Mouse (Mus musculus) telencephalon, adult 2 months (tissue): ENCODE results near the gene Dach1.

ENCODE experiments used
- DNase-seq: peaks from one replicate; pipeline ENCODE4 v3.0.0-alpha.2; 2011; ENCODE audit warnings: low read depth, low spot score

The Dach1 gene

DNA sequence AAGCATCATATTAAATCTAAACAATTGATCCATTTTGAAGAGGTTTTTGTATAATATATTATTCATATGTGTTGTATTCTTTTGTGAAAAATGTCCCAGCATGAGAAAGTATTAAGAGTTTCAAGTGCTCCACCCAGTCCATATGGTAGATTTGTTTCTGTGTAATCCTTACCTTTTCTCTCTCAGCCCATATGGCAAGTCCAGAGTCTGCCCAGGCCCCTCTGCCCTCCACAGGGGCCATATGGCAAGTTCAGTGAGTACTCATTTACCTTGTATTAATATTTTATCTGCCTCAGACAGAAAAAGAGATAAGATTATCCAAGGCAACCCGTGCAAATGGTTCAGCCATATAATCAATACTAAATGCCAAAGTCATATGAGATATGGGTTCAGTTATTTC lies 314.2 kb downstream of the Dach1 start:
- DNase-seq, result no peak

GRCm38 (mm10) chr14:97850486-97850885 lies 319.1 kb downstream of the Dach1 start:
- DNase-seq, result no peak

DNA sequence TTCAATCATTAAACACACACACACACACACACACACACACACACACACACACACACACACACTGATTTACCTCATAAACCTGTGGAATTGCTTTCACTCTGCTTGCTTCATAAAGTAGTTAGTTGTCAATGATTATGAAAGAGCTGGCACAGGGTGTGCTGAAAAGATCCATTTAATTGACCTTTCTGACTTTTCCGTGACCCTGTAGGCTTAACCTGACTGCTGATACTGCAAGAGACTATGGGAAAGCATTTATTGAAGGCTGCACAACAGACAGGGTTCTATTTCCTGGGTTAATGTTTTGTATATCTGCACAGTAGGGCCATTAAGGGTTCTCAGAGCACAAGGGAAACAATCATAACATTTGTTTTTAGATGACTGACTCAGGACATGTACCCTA lies 321.9 kb downstream of the Dach1 start:
- DNase-seq, result no peak

DNA sequence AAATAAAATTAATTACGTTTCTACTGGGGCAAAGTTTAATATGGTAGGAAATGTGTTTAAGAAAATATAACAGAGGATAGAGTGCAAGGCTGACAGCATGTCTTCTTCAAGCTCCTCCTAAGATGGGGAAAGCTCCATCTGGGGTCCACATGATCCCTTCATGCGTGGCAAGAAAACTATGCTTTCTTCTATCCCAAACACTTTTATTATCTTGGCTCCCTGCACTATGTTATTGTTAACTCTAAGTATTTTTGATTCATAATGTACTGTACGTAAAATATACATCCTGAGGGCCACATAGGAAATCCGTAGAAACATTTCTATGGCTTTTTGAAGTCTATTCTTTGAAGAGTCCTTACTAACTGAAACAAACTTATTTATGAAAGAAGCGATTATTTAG lies 330.3 kb downstream of the Dach1 start:
- no peak for DNase-seq

- DNase-seq, result no peak
These were observed 339.7 kb downstream of the Dach1 start for GRCm38 (mm10) chr14:97829865-97830264.

GRCm38 (mm10) chr14:97814555-97815175 lies 354.9 kb downstream of the Dach1 start:
- no peak for DNase-seq

DNA sequence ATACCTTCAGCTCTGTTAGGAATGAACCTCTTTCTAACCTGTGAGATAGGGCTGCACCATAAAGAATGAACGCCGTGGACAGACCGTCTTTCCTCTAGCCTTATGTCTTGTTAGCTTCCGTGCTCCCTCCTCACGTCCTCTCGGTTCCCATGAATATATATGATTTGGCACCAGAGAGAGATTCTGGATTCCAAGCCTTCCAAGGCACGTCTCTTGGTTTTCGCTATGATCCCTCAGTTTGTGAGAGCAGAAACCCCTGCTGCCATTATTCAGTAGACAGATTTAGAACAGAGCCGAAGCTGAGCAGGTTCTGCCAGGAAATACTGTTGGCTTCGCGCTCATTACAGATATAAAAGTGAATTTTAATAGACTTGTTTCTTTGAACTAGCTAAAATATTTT lies 356.0 kb downstream of the Dach1 start:
- peak; percentile 2 for DNase-seq

- DNase-seq, result no peak
These were observed 374.1 kb downstream of the Dach1 start for GRCm38 (mm10) chr14:97795385-97795952.

GRCm38 (mm10) chr14:97774135-97774767 lies 395.3 kb downstream of the Dach1 start:
- no peak for DNase-seq

- no peak for DNase-seq
These were observed 415.2 kb downstream of the Dach1 start for GRCm38 (mm10) chr14:97754400-97754799.

- DNase-seq, result no peak
These were observed 415.6 kb downstream of the Dach1 start for GRCm38 (mm10) chr14:97753973-97754372.

- no peak for DNase-seq
These were observed 426.3 kb downstream of the Dach1 start for GRCm38 (mm10) chr14:97743252-97743651.

DNA sequence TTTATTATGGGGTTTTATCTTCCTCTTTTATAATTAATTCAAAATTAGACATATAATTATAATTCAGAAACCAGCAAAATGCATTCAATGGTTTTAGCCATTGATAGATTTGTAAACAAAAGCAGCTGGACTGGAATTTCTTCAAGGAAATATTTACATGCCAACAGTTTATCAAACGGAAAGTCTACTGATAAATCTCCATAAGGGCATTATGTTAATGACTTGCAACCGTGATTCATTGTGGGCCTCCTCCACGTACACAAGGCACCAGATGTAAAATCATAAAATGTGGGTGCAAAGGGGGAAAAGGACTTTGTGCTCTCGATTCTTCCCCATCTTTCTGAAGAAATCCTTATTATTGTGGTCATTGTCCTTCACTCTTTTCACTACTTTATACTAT lies 426.8 kb downstream of the Dach1 start:
- DNase-seq, result no peak
